Mouse (Mus musculus) heart, embryonic 12.5 days (tissue): ENCODE results near the gene Olfr741. TPM values are rescaled to one million over a fixed set of nuclear protein-coding genes. Genes with fewer than 3 reads are reported as not detected.

Experiments
- ATAC-seq: fragments of 200-750 bp; cut with Nextera tagmentation; 2 replicates; pipeline ENCODE4 v1.8.0; 2017; ENCODE audit warnings: moderate TSS enrichment, moderate library complexity; ENCODE audit not compliant: insufficient number of reproducible peaks, low FRiP score
- H3K27ac ChIP-seq: fragments of 300-500 bp; sonication (generic); 2 replicates; pipeline ENCODE4 v1.5.1; 2016; ENCODE audit warnings: mild to moderate bottlenecking, moderate library complexity; ENCODE audit not compliant: poor library complexity, severe bottlenecking
- H3K27me3 ChIP-seq: fragments of 300-500 bp; sonication (generic); replicated peaks from 2 replicates; pipeline ENCODE4 v1.6.1; 2016; ENCODE audit warnings: mild to moderate bottlenecking, moderate library complexity
- H3K36me3 ChIP-seq: fragments of 300-500 bp; sonication (generic); 2 replicates; pipeline ENCODE4 v1.6.1; 2016; ENCODE audit warnings: mild to moderate bottlenecking, moderate library complexity
- H3K4me1 ChIP-seq: fragments of 300-500 bp; sonication (generic); replicated peaks from 2 replicates; pipeline ENCODE4 v1.6.1; 2016; ENCODE audit warnings: mild to moderate bottlenecking
- H3K4me2 ChIP-seq: fragments of 300-500 bp; sonication (generic); 2 replicates; pipeline ENCODE4 v1.6.1; 2016; ENCODE audit warnings: mild to moderate bottlenecking, moderate library complexity
- H3K4me3 ChIP-seq: fragments of 300-500 bp; sonication (generic); 2 replicates; pipeline ENCODE4 v1.5.1; 2016; ENCODE audit warnings: mild to moderate bottlenecking
- H3K9ac ChIP-seq: fragments of 300-500 bp; sonication (generic); 2 replicates; pipeline ENCODE4 v1.6.1; 2016; ENCODE audit warnings: mild to moderate bottlenecking, moderate library complexity
- H3K9me3 ChIP-seq: fragments of 300-500 bp; sonication (generic); replicated peaks from 2 replicates; pipeline ENCODE4 v1.6.1; 2016; ENCODE audit warnings: mild to moderate bottlenecking, moderate library complexity
- WGBS: fragments of 180-500 bp; shearing (Covaris S2); methylation state at CpG from one replicate; pipeline ENCODE4 v1.1.7; 2016; 5-methylcytosine and 5-hydroxymethylcytosine counted together
- polyA plus RNA-seq: library from polyadenylated mRNA; unstranded; fragments of >200 nt; fragmentation: Nextera tagmentation; extraction: Ambion mirVana; gene quantifications from 2 replicates; pipeline ENCODE4 v1.2.1, GENCODE M21; 2016

Olfr741 gene
- polyA plus RNA-seq, result not detected in 2 replicates

GRCm38 (mm10) chr14:50472438-50472837, at the start of gene Olfr741:
TSS of gene Olfr741 (plus strand) at chr14:50472738.
- Histone ChIP-seq H3K4me1 (no peaks in the 10 kb centered on the region), H3K4me2 (no peak within 1 kb of the TSS), H3K36me3 (no peaks in the 10 kb centered on the region), H3K4me3 (no peak within 1 kb of the TSS), H3K27ac (no peak within 1 kb of the TSS), H3K9me3 (0 out of 2 replicates have a peak, but pooled peaks cover 3% of the 10 kb centered on the region), H3K9ac (no peak within 1 kb of the TSS), H3K27me3 (no peaks in the 10 kb centered on the region)
- 50% methylated on average over 2 of the region's 2 CpGs for WGBS
- no peak for ATAC-seq

GRCm38 (mm10) chr14:50445245-50445644, 27.3 kb upstream of the Olfr741 start, which contains the start of gene Olfr740:
TSS of gene Olfr740 (plus strand) at chr14:50445545.
- 80% methylated on average over 3 of the region's 3 CpGs for WGBS
- Histone ChIP-seq H3K4me3 (no peak within 1 kb of the TSS), H3K9ac (no peak within 1 kb of the TSS), H3K27ac (no peak within 1 kb of the TSS), H3K36me3 (no peaks in the 10 kb centered on the region), H3K4me1 (no peaks in the 10 kb centered on the region), H3K9me3 (no peaks in the 10 kb centered on the region), H3K27me3 (no peaks in the 10 kb centered on the region), H3K4me2 (no peak within 1 kb of the TSS)
- no peak for ATAC-seq

- ATAC-seq, result no peak
- Histone ChIP-seq H3K27me3 (no peaks in the 10 kb centered on the region), H3K9ac (no peak overlapping the region), H3K4me3 (no peak overlapping the region), H3K9me3 (no peaks in the 10 kb centered on the region; the same call in 1 of the 2 replicates), H3K27ac (no peak overlapping the region), H3K36me3 (no peaks in the 10 kb centered on the region), H3K4me1 (no peaks in the 10 kb centered on the region), H3K4me2 (no peak overlapping the region)
- 66% methylated on average over 2 of the region's 2 CpGs for WGBS
Measured at GRCm38 (mm10) chr14:50478406-50478805, 5.9 kb downstream of the Olfr741 start.

GRCm38 (mm10) chr14:50503300-50503699, 30.8 kb downstream of the Olfr741 start, which contains the start of gene Olfr742:
TSS of gene Olfr742 (plus strand) at chr14:50503600.
- H3K27me3 ChIP-seq, result no peaks in the 10 kb centered on the region
- no peaks in the 10 kb centered on the region for H3K4me1 ChIP-seq
- H3K4me3 ChIP-seq, result no peak within 1 kb of the TSS
- no peaks in the 10 kb centered on the region for H3K36me3 ChIP-seq
- no peak for ATAC-seq
- WGBS, result 46% methylated on average over 2 of the region's 2 CpGs
- H3K9ac ChIP-seq, result no peak within 1 kb of the TSS
- no peak within 1 kb of the TSS for H3K4me2 ChIP-seq
- H3K27ac ChIP-seq, result no peak within 1 kb of the TSS
- no peaks in the 10 kb centered on the region for H3K9me3 ChIP-seq

- Histone ChIP-seq H3K27me3 (no peaks in the 10 kb centered on the region), H3K36me3 (no peaks in the 10 kb centered on the region), H3K9ac (no peak within 1 kb of the TSS), H3K27ac (no peak within 1 kb of the TSS), H3K4me2 (no peak within 1 kb of the TSS), H3K9me3 (no peaks in the 10 kb centered on the region), H3K4me1 (no peaks in the 10 kb centered on the region), H3K4me3 (no peak within 1 kb of the TSS)
- no peak for ATAC-seq
Measured at GRCm38 (mm10) chr14:50521539-50521938, 49.0 kb downstream of the Olfr741 start, which contains the start of gene Olfr743. TSS of gene Olfr743 (plus strand) at chr14:50521839.

Other genes with a start within 250 kb of the Olfr741 start
- not detected in 2 replicates for gene Olfr731, start 230.9 kb upstream of the Olfr741 start, polyA plus RNA-seq
- gene Olfr732, start 188.5 kb upstream of the Olfr741 start, polyA plus RNA-seq, result not detected in 2 replicates
- not detected in 2 replicates for gene Olfr733, start 171.2 kb upstream of the Olfr741 start, polyA plus RNA-seq
- gene Olfr734, start 146.0 kb upstream of the Olfr741 start, polyA plus RNA-seq, result not detected in 2 replicates
- gene Olfr735, start 123.9 kb upstream of the Olfr741 start, polyA plus RNA-seq, result not detected in 2 replicates
- not detected in 2 replicates for gene Tlr11, start 114.8 kb upstream of the Olfr741 start, polyA plus RNA-seq
- gene Olfr736, start 91.6 kb upstream of the Olfr741 start, polyA plus RNA-seq, result not detected in 2 replicates
- gene Olfr738, start 65.2 kb upstream of the Olfr741 start, polyA plus RNA-seq, result not detected in 2 replicates
- gene Olfr739, start 54.1 kb upstream of the Olfr741 start, polyA plus RNA-seq, result not detected in 2 replicates
- not detected in 2 replicates for gene Olfr740, start 27.2 kb upstream of the Olfr741 start, polyA plus RNA-seq
- not detected in 2 replicates for gene Olfr742, start 30.9 kb downstream of the Olfr741 start, polyA plus RNA-seq
- not detected in 2 replicates for gene Olfr743, start 49.1 kb downstream of the Olfr741 start, polyA plus RNA-seq
- gene Olfr744, start 142.1 kb downstream of the Olfr741 start, polyA plus RNA-seq, result not detected in 2 replicates
- not detected in 2 replicates for gene Olfr745, start 166.7 kb downstream of the Olfr741 start, polyA plus RNA-seq
- gene Olfr746, start 174.3 kb downstream of the Olfr741 start, polyA plus RNA-seq, result not detected in 2 replicates
- gene Olfr747, start 220.5 kb downstream of the Olfr741 start, polyA plus RNA-seq, result not detected in 2 replicates
- gene Olfr748, start 234.6 kb downstream of the Olfr741 start, polyA plus RNA-seq, result not detected in 2 replicates